Mouse (Mus musculus) small intestine, adult 2 months (tissue): ENCODE measurements around the gene Cdt1.

Source experiments
- CTCF ChIP-seq: fragments of 200-500 bp; IDR thresholded peaks from 2 replicates; pipeline ENCODE4 v1.5.1; 2012; ENCODE audit warnings: low read depth, mild to moderate bottlenecking, control low read depth, inconsistent platforms, low read length, moderate library complexity, mixed read lengths; ENCODE audit not compliant: insufficient replicate concordance, insufficient read length; ENCODE audit errors: extremely low read depth
- POLR2A ChIP-seq: fragments of 200-500 bp; IDR thresholded peaks from 2 replicates; pipeline ENCODE4 v1.6.1; 2012; ENCODE audit warnings: low read depth, mild to moderate bottlenecking, control low read depth, inconsistent platforms, low read length, moderate library complexity

GRCm38 (mm10) chr8:122527937-122528336, 39.9 kb upstream of the Cdt1 start:
- no peak for TF ChIP-seq CTCF
- no peak for TF ChIP-seq POLR2A
